Mouse (Mus musculus) small intestine, adult 2 months (tissue): ENCODE results near the gene Tmem240.

Source experiments
- CTCF ChIP-seq: fragments of 200-500 bp; IDR thresholded peaks from 2 replicates; pipeline ENCODE4 v1.5.1; 2012; ENCODE audit warnings: low read depth, mild to moderate bottlenecking, control low read depth, inconsistent platforms, low read length, moderate library complexity, mixed read lengths; ENCODE audit not compliant: insufficient replicate concordance, insufficient read length; ENCODE audit errors: extremely low read depth
- POLR2A ChIP-seq: fragments of 200-500 bp; IDR thresholded peaks from 2 replicates; pipeline ENCODE4 v1.6.1; 2012; ENCODE audit warnings: low read depth, mild to moderate bottlenecking, control low read depth, inconsistent platforms, low read length, moderate library complexity

DNA sequence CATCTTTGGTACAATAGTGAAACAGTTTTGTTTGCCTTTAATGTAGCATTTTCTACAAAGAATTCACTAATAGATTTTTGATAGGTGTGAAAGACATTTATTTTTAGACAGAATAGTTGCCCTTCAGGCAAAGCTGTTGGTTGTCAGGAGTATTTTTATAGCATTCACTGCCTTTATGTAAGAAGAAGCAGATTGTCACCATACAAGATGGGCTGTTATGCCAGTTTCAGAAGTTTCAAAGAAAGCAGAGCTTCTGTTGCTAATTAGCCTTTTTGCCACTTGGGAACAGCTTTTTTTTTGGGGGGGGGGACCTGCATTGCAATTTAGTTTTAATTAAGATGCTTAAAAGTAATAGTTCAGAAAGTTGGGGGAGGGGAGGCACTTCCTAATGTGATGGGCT, 25.6 kb upstream of the Tmem240 start:
- TF ChIP-seq POLR2A (no peak), CTCF (no peak)
